Mouse (Mus musculus) thymus, postnatal 10 days (tissue): ENCODE measurements around the gene Slc7a14.

Source experiments
- DNase-seq, 2 experiments: peaks; one replicate each; pipeline ENCODE4 v3.0.0; 2021; ENCODE audit warnings: low spot score in 2 of 2

Slc7a14 gene

GRCm38 (mm10) chr3:31260964-31261346, 49.2 kb downstream of the Slc7a14 start:
- DNase-seq = no peak

GRCm38 (mm10) chr3:31260329-31260963, 49.7 kb downstream of the Slc7a14 start:
- no peak for DNase-seq

GRCm38 (mm10) chr3:31259553-31260255, 50.5 kb downstream of the Slc7a14 start:
- no peak for DNase-seq

- DNase-seq = no peak
Measured at GRCm38 (mm10) chr3:31254427-31254826, 55.8 kb downstream of the Slc7a14 start.

GRCm38 (mm10) chr3:31253862-31254261, 56.3 kb downstream of the Slc7a14 start:
- no peak for DNase-seq

- no peak for DNase-seq
Measured at GRCm38 (mm10) chr3:31252566-31252965, 57.6 kb downstream of the Slc7a14 start.

GRCm38 (mm10) chr3:31243478-31243877, 66.7 kb downstream of the Slc7a14 start:
- no peak for DNase-seq

- DNase-seq = no peak
Measured at GRCm38 (mm10) chr3:31240840-31241239, 69.3 kb downstream of the Slc7a14 start.

GRCm38 (mm10) chr3:31239645-31240044, 70.5 kb downstream of the Slc7a14 start:
- DNase-seq = no peak

GRCm38 (mm10) chr3:31237936-31238335, 72.2 kb downstream of the Slc7a14 start:
- no peak for DNase-seq

- DNase-seq = no peak
Measured at GRCm38 (mm10) chr3:31236146-31236545, 74.0 kb downstream of the Slc7a14 start.

- no peak for DNase-seq
Measured at GRCm38 (mm10) chr3:31234356-31234755, 75.8 kb downstream of the Slc7a14 start.

- no peak for DNase-seq
Measured at GRCm38 (mm10) chr3:31233746-31234312, 76.3 kb downstream of the Slc7a14 start.

GRCm38 (mm10) chr3:31229281-31229680, 80.9 kb downstream of the Slc7a14 start:
- DNase-seq = no peak

GRCm38 (mm10) chr3:31228487-31228886, 81.7 kb downstream of the Slc7a14 start:
- DNase-seq = no peak

- no peak for DNase-seq
Measured at GRCm38 (mm10) chr3:31223551-31223950, 86.6 kb downstream of the Slc7a14 start.

- no peak for DNase-seq
Measured at GRCm38 (mm10) chr3:31220040-31220439, 90.1 kb downstream of the Slc7a14 start.

GRCm38 (mm10) chr3:31219483-31219882, 90.7 kb downstream of the Slc7a14 start:
- DNase-seq = no peak

GRCm38 (mm10) chr3:31217523-31217922, 92.7 kb downstream of the Slc7a14 start:
- no peak for DNase-seq

- no peak for DNase-seq
Measured at GRCm38 (mm10) chr3:31213802-31214201, 96.4 kb downstream of the Slc7a14 start.

GRCm38 (mm10) chr3:31212205-31213038, 97.8 kb downstream of the Slc7a14 start:
- no peak for DNase-seq

GRCm38 (mm10) chr3:31209001-31209400, 101.2 kb downstream of the Slc7a14 start:
- DNase-seq = no peak
